Mouse (Mus musculus) megakaryocyte, embryonic 14.5 days (primary cell): ENCODE measurements at regions not wholly inside any gene's neighbourhood (a gene's known extent, or its start where the extent isn't known, plus 50 kb on each side); places are given as distances from the start of the nearest gene placed in this dataset.

Source experiments
- H3K27me3 ChIP-seq: replicated peaks from 2 replicates; pipeline ENCODE3; 2012; ENCODE audit warnings: inconsistent platforms
- H3K36me3 ChIP-seq: replicated peaks from 2 replicates; pipeline ENCODE3; 2012; ENCODE audit warnings: low read length, inconsistent platforms, mixed read lengths
- H3K4me1 ChIP-seq: 2 replicates; pipeline ENCODE4 v1.6.1; 2012; ENCODE audit warnings: inconsistent platforms
- H3K4me3 ChIP-seq: replicated peaks from 2 replicates; pipeline ENCODE3; 2012; ENCODE audit warnings: moderate library complexity, mild to moderate bottlenecking, inconsistent platforms
- H3K9me3 ChIP-seq: 2 replicates; pipeline ENCODE4 v1.6.1; 2012; ENCODE audit warnings: inconsistent platforms
- FLI1 ChIP-seq: IDR thresholded peaks from 2 replicates; pipeline ENCODE4 v1.6.1; 2012; ENCODE audit warnings: low read length, inconsistent platforms, mixed read lengths
- GATA1 ChIP-seq: IDR thresholded peaks from 3 replicates; pipeline ENCODE4 v1.6.1; 2012; ENCODE audit warnings: mixed read lengths, low read length, inconsistent platforms, borderline replicate concordance

- Histone ChIP-seq H3K36me3 (no peaks in the 10 kb centered on the region), H3K4me3 (no peak overlapping the region), H3K9me3 (peaks cover 10% of the 10 kb centered on the region; the same call in 1 of the 2 replicates), H3K27me3 (peaks cover 2% of the 10 kb centered on the region), H3K4me1 (no peaks in the 10 kb centered on the region)
- TF ChIP-seq FLI1 (no peak), GATA1 (no peak)
These were observed 231.8 kb upstream of the Eci2 start for GRCm38 (mm10) chr13:35258720-35259119.

DNA sequence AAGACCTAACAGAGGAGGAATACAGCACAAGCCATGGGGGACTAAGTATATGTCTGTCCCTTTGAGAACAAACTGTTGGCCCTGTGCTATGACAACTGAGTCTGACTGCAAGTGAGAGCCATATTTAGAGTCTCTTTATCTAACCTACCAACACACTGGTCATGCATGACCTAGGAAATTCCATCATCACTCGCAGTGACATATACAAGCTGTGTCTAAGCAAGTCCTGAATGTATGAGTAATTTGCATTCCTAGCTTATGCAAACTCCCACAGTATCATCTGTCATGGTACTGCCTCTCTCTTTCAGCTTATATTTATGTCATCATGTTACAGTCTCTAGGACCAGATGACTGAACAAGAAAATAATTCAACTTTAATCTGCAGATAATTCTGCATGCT is 257.1 kb upstream of the Eci2 start:
- H3K9me3 ChIP-seq = peaks cover 2% of the 10 kb centered on the region; the same call in 1 of the 2 replicates
- H3K4me1 ChIP-seq = no peaks in the 10 kb centered on the region
- TF ChIP-seq GATA1 = no peak
- TF ChIP-seq FLI1 = no peak
- no peaks in the 10 kb centered on the region for H3K36me3 ChIP-seq
- H3K4me3 ChIP-seq = no peak overlapping the region
- H3K27me3 ChIP-seq = peaks cover 2% of the 10 kb centered on the region

GRCm38 (mm10) chr13:35302088-35302487 is 275.2 kb upstream of the Eci2 start:
- Histone ChIP-seq H3K36me3 (no peaks in the 10 kb centered on the region), H3K4me3 (no peak overlapping the region), H3K27me3 (no peaks in the 10 kb centered on the region), H3K4me1 (no peaks in the 10 kb centered on the region), H3K9me3 (no peaks in the 10 kb centered on the region)
- no peak for TF ChIP-seq GATA1
- no peak for TF ChIP-seq FLI1

DNA sequence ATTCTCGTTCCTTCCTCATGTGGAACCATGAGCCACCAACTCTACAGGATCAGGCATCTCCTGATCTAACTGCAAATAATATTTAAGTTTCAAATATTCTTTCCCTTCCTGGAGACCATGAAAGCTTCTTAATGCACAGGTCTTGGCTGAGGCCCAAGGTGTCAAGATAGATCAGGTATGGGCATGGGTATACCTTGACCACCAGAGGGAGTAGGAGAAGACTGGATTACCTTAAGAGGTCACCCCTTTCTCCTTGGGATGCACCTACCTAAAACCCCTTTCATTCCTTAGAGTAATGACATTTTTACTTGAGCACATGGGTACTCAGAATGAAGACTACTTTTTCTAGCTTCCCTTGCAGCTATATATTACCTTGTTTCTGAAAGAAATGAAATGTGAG is 289.9 kb upstream of the Eci2 start:
- peaks cover 3% of the 10 kb centered on the region; the same call in 1 of the 2 replicates for H3K9me3 ChIP-seq
- no peaks in the 10 kb centered on the region for H3K36me3 ChIP-seq
- no peaks in the 10 kb centered on the region for H3K4me1 ChIP-seq
- no peak overlapping the region for H3K4me3 ChIP-seq
- no peak for TF ChIP-seq FLI1
- TF ChIP-seq GATA1 = no peak
- H3K27me3 ChIP-seq = no peaks in the 10 kb centered on the region

- TF ChIP-seq FLI1 = no peak
- TF ChIP-seq GATA1 = no peak
- H3K4me1 ChIP-seq = no peaks in the 10 kb centered on the region
- H3K27me3 ChIP-seq = no peaks in the 10 kb centered on the region
These were observed 299.9 kb upstream of the Eci2 start for GRCm38 (mm10) chr13:35326682-35327242.

GRCm38 (mm10) chr13:35328320-35328719 is 301.4 kb upstream of the Eci2 start:
- H3K27me3 ChIP-seq = no peaks in the 10 kb centered on the region
- no peaks in the 10 kb centered on the region for H3K9me3 ChIP-seq
- H3K4me1 ChIP-seq = no peaks in the 10 kb centered on the region
- H3K4me3 ChIP-seq = no peak overlapping the region
- TF ChIP-seq FLI1 (no peak), GATA1 (no peak)
- no peaks in the 10 kb centered on the region for H3K36me3 ChIP-seq

More at GRCm38 (mm10) chr13:35326682-35327242, 299.9 kb upstream of the Eci2 start:
- H3K36me3 ChIP-seq = no peaks in the 10 kb centered on the region
- H3K9me3 ChIP-seq = no peaks in the 10 kb centered on the region
- no peak overlapping the region for H3K4me3 ChIP-seq

GRCm38 (mm10) chr13:35330926-35331325 is 304.0 kb upstream of the Eci2 start:
- no peak for TF ChIP-seq GATA1
- TF ChIP-seq FLI1 = no peak
- no peaks in the 10 kb centered on the region for H3K27me3 ChIP-seq
- no peaks in the 10 kb centered on the region for H3K9me3 ChIP-seq
- H3K4me1 ChIP-seq = no peaks in the 10 kb centered on the region
- no peaks in the 10 kb centered on the region for H3K36me3 ChIP-seq
- no peak overlapping the region for H3K4me3 ChIP-seq

DNA sequence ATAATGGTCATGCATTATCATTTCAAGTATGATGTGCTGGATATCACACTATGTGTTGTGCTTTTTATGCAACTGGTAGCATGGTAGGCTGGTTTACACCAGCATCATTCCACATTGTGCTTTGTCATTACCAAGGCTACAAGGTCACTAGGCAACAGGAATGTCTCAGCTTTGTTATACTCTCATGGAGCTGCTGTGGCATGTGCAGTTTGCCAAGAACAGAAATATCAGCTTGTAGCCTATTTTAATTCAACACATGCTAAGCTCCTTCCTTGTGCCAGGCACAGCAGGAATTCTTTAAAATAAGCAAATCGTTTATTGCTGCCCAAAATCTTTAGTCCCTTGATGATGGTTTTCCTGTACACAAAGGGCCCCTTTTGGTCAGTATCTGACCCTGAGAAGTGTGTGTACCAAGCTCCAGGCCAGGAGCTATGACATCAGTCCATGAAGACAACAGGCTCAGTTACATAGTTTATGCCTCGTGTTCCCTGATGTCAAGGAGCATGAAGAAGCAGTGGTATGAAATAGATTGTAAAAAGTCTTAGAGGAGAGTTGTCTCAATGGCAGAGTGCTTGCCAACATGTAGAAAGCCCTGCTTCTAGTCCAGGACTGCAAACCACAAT is 314.0 kb upstream of the Cdyl start:
- TF ChIP-seq GATA1 (no peak), FLI1 (no peak)
- no peaks in the 10 kb centered on the region for H3K27me3 ChIP-seq
- H3K4me3 ChIP-seq = no peak overlapping the region

DNA sequence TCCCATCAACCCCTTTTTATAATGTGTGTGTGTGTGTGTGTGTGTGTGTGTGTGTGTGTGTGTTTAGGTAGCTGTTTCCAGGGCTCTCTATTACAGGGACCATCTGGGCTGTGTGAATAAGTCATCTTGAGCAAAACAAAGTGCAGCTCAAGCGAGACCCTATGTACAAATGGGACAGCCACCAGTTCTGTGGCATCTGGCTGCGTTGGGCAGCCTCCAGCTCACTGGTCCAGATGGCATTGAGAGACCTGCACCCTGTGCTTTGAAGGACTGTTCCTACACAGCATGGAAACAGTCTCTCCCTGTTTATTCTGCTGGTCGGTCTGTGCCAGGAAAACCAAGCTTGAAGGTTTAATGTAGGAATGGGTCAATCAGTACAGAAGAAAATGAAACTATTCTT is 311.4 kb upstream of the Cdyl start:
- Histone ChIP-seq H3K36me3 (no peaks in the 10 kb centered on the region), H3K9me3 (no peaks in the 10 kb centered on the region), H3K4me1 (no peaks in the 10 kb centered on the region), H3K27me3 (no peaks in the 10 kb centered on the region), H3K4me3 (no peak overlapping the region)
- TF ChIP-seq FLI1 (no peak), GATA1 (no peak)

More for the DNA sequence above, 314.0 kb upstream of the Cdyl start:
- Histone ChIP-seq H3K9me3 (no peaks in the 10 kb centered on the region), H3K36me3 (no peaks in the 10 kb centered on the region), H3K4me1 (no peaks in the 10 kb centered on the region)

DNA sequence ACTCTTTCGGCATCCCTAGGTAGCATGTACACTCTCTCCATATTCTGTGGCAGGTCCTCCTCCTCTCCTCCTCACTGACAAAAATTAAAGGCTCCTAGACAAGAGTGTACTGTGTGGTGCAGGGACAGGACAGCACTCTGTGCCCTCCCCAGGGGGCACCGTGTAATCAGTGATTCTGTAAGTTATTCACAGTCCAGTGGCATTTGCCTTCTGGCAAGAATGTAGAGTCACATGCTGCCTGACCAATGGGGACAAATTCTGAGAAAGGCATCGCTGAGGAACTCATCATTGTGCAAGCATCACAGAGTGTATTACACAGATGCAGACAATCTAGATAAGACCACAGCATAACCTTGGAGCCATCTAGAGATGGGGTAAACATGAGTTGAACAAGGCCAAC is 300.3 kb upstream of the Cdyl start:
- TF ChIP-seq GATA1 (no peak), FLI1 (no peak)
- no peaks in the 10 kb centered on the region for H3K4me1 ChIP-seq
- H3K9me3 ChIP-seq = no peaks in the 10 kb centered on the region
- H3K4me3 ChIP-seq = no peak overlapping the region
- no peaks in the 10 kb centered on the region for H3K27me3 ChIP-seq
- H3K36me3 ChIP-seq = no peaks in the 10 kb centered on the region
